Mouse (Mus musculus): ENCODE measurements at regions not wholly inside any gene's neighbourhood (a gene's known extent, or its start where the extent isn't known, plus 50 kb on each side); places are given as distances from the start of the nearest gene placed in this dataset.
A peak's percentile ranks its signal among the peaks of the same experiment; 100 is the strongest.

- no peak for TF ChIP-seq CTCF (IDR thresholded peaks at IDR 0.05)
- DNase-seq (ENCODE audit: extremely low spot score in 1 of 2, low spot score in 2 of 2) = no peak
- no peak overlapping the region for H3K4me3 ChIP-seq
- no peak overlapping the region for H3K27ac ChIP-seq
- intact Hi-C loops (cut with DNase I) = no loop called here
Observed at GRCm38 (mm10) chr17:64505956-64506355, 94.6 kb upstream of the Man2a1 start.

- TF ChIP-seq CTCF (IDR thresholded peaks at IDR 0.05) = no peak
- Histone ChIP-seq H3K27ac (peak overlapping the region; percentile 38; the same call in 1 of the 2 replicates), H3K4me3 (no peak overlapping the region)
- no peak for DNase-seq (ENCODE audit: extremely low spot score in 1 of 2, low spot score in 2 of 2)
- intact Hi-C loops (cut with DNase I) = no loop called here
Observed at GRCm38 (mm10) chr17:64511139-64511779, 89.3 kb upstream of the Man2a1 start.

GRCm38 (mm10) chr17:64522213-64522612 lies 78.3 kb upstream of the Man2a1 start:
- TF ChIP-seq CTCF (IDR thresholded peaks at IDR 0.05) = peak; percentile 9
- no peak for DNase-seq (ENCODE audit: extremely low spot score in 1 of 2, low spot score in 2 of 2)
- intact Hi-C loops (cut with DNase I) = no loop called here
- H3K27ac ChIP-seq = no peak overlapping the region
- no peak overlapping the region for H3K4me3 ChIP-seq

- DNase-seq (ENCODE audit: extremely low spot score in 1 of 2, low spot score in 2 of 2) = no peak
- Histone ChIP-seq H3K27ac (no peak overlapping the region), H3K4me3 (no peak overlapping the region)
- TF ChIP-seq CTCF (IDR thresholded peaks at IDR 0.05) = no peak
- intact Hi-C loops (cut with DNase I) = no loop called here
Observed at GRCm38 (mm10) chr17:64523899-64524298, 76.6 kb upstream of the Man2a1 start.

- intact Hi-C loops (cut with DNase I) = no loop called here
- H3K27ac ChIP-seq = no peak overlapping the region
- TF ChIP-seq CTCF (IDR thresholded peaks at IDR 0.05) = no peak
- no peak for DNase-seq (ENCODE audit: extremely low spot score in 1 of 2, low spot score in 2 of 2)
- no peak overlapping the region for H3K4me3 ChIP-seq
Observed at GRCm38 (mm10) chr17:64527817-64528216, 72.7 kb upstream of the Man2a1 start.

GRCm38 (mm10) chr17:64528476-64528875 lies 72.1 kb upstream of the Man2a1 start:
- intact Hi-C loops (cut with DNase I) = no loop called here
- no peak overlapping the region for H3K4me3 ChIP-seq
- DNase-seq (ENCODE audit: extremely low spot score in 1 of 2, low spot score in 2 of 2) = no peak
- TF ChIP-seq CTCF (IDR thresholded peaks at IDR 0.05) = no peak
- no peak overlapping the region for H3K27ac ChIP-seq

- no peak overlapping the region for H3K4me3 ChIP-seq
- peak; percentile 26 for TF ChIP-seq CTCF (IDR thresholded peaks at IDR 0.05)
- intact Hi-C loops (cut with DNase I) = no loop called here
- DNase-seq (ENCODE audit: extremely low spot score in 1 of 2, low spot score in 2 of 2) = no peak
- no peak overlapping the region for H3K27ac ChIP-seq
Observed at GRCm38 (mm10) chr17:64529296-64529994, 71.1 kb upstream of the Man2a1 start.

- TF ChIP-seq CTCF (IDR thresholded peaks at IDR 0.05) = no peak
- DNase-seq (ENCODE audit: extremely low spot score in 1 of 2, low spot score in 2 of 2) = no peak
- Histone ChIP-seq H3K4me3 (no peak overlapping the region), H3K27ac (no peak overlapping the region)
- intact Hi-C loops (cut with DNase I) = no loop called here
Observed at GRCm38 (mm10) chr17:64531150-64531549, 69.4 kb upstream of the Man2a1 start.

GRCm38 (mm10) chr17:64534323-64534722 lies 66.2 kb upstream of the Man2a1 start:
- DNase-seq (ENCODE audit: extremely low spot score in 1 of 2, low spot score in 2 of 2) = no peak
- intact Hi-C loops (cut with DNase I) = no loop called here
- Histone ChIP-seq H3K4me3 (no peak overlapping the region), H3K27ac (no peak overlapping the region)
- TF ChIP-seq CTCF (IDR thresholded peaks at IDR 0.05) = no peak

- no peak overlapping the region for H3K4me3 ChIP-seq
- no peak for TF ChIP-seq CTCF (IDR thresholded peaks at IDR 0.05)
- no peak for DNase-seq (ENCODE audit: extremely low spot score in 1 of 2, low spot score in 2 of 2)
- H3K27ac ChIP-seq = no peak overlapping the region
- intact Hi-C loops (cut with DNase I) = no loop called here
Observed at GRCm38 (mm10) chr17:64538520-64538953, 62.0 kb upstream of the Man2a1 start.

GRCm38 (mm10) chr17:64540411-64540810 lies 60.1 kb upstream of the Man2a1 start:
- H3K27ac ChIP-seq = no peak overlapping the region

GRCm38 (mm10) chr17:64548536-64548935 lies 52.0 kb upstream of the Man2a1 start:
- DNase-seq (ENCODE audit: extremely low spot score in 1 of 2, low spot score in 2 of 2) = no peak
- intact Hi-C loops (cut with DNase I) = no loop called here
- Histone ChIP-seq H3K4me3 (no peak overlapping the region), H3K27ac (no peak overlapping the region)
- TF ChIP-seq CTCF (IDR thresholded peaks at IDR 0.05) = no peak

More at GRCm38 (mm10) chr17:64540411-64540810, 60.1 kb upstream of the Man2a1 start:
- TF ChIP-seq CTCF (IDR thresholded peaks at IDR 0.05) = no peak
- intact Hi-C loops (cut with DNase I) = no loop called here
- no peak for DNase-seq (ENCODE audit: extremely low spot score in 1 of 2, low spot score in 2 of 2)
- H3K4me3 ChIP-seq = no peak overlapping the region

GRCm38 (mm10) chr17:64550034-64550433 lies 50.5 kb upstream of the Man2a1 start:
- Histone ChIP-seq H3K27ac (no peak overlapping the region), H3K4me3 (no peak overlapping the region)
- no peak for TF ChIP-seq CTCF (IDR thresholded peaks at IDR 0.05)
- intact Hi-C loops (cut with DNase I) = no loop called here
- no peak for DNase-seq (ENCODE audit: extremely low spot score in 1 of 2, low spot score in 2 of 2)

Small RNAs in the stretch of these regions (microRNA-seq; reads per million reads assigned to microRNA genes)
- 0 reads per million in 2 experiments for gene Mir6420

Measured in left cerebral cortex, adult 2 months (tissue).